Mouse (Mus musculus) neural tube, embryonic 13.5 days (tissue): ENCODE measurements around the gene Spag16. TPM values are rescaled to one million over a fixed set of nuclear protein-coding genes. Genes with fewer than 3 reads are reported as not detected.
"Not testable (repeated sequence)": the region's sequence is repeated elsewhere in the genome, so short reads cannot be mapped to it uniquely, and the experiment has no call there.

Source experiments
- ATAC-seq: fragments of 200-750 bp; cut with Nextera tagmentation; 2 replicates; pipeline ENCODE4 v1.8.0; 2017; ENCODE audit warnings: low read depth, mild to moderate bottlenecking, moderate TSS enrichment, moderate library complexity
- H3K27ac ChIP-seq: fragments of 300-500 bp; sonication (generic); replicated peaks from 2 replicates; pipeline ENCODE4 v1.5.1; 2015; ENCODE audit warnings: moderate library complexity, mild to moderate bottlenecking, inconsistent platforms
- H3K27me3 ChIP-seq: fragments of 300-500 bp; sonication (generic); 2 replicates; pipeline ENCODE4 v1.6.1; 2015; ENCODE audit warnings: mild to moderate bottlenecking, inconsistent platforms
- H3K36me3 ChIP-seq: fragments of 300-500 bp; sonication (generic); 2 replicates; pipeline ENCODE4 v1.6.1; 2015; ENCODE audit warnings: mild to moderate bottlenecking, inconsistent platforms
- H3K4me1 ChIP-seq: fragments of 300-500 bp; sonication (generic); replicated peaks from 2 replicates; pipeline ENCODE4 v1.6.1; 2015; ENCODE audit warnings: inconsistent platforms
- H3K4me2 ChIP-seq: fragments of 300-500 bp; sonication (generic); 2 replicates; pipeline ENCODE4 v1.6.1; 2015; ENCODE audit warnings: inconsistent platforms, mild to moderate bottlenecking, moderate library complexity
- H3K4me3 ChIP-seq: fragments of 300-500 bp; sonication (generic); 2 replicates; pipeline ENCODE4 v1.5.1; 2015; ENCODE audit warnings: mild to moderate bottlenecking, inconsistent platforms
- H3K9ac ChIP-seq: fragments of 300-500 bp; sonication (generic); 2 replicates; pipeline ENCODE4 v1.6.1; 2015; ENCODE audit warnings: moderate library complexity, mild to moderate bottlenecking, inconsistent platforms
- H3K9me3 ChIP-seq: fragments of 300-500 bp; sonication (generic); 2 replicates; pipeline ENCODE4 v1.6.1; 2016; ENCODE audit warnings: inconsistent platforms
- WGBS: fragments of 180-500 bp; shearing (Covaris S2); methylation state at CpG from one replicate; pipeline ENCODE4 v1.1.7; 2015; 5-methylcytosine and 5-hydroxymethylcytosine counted together
- polyA plus RNA-seq: library from polyadenylated mRNA; unstranded; fragments of >200 nt; fragmentation: Nextera tagmentation; extraction: Ambion mirVana; gene quantifications from 2 replicates; pipeline ENCODE4 v1.2.1, GENCODE M21; 2015

The Spag16 gene
- polyA plus RNA-seq, 1 experiment from 2014 or later: 1.2 TPM

- H3K9me3 ChIP-seq: not testable (repeated sequence)
- WGBS: 89% methylated on average over 4 of the region's 4 CpGs
These were observed 6.7 kb downstream of the Spag16 start for GRCm38 (mm10) chr1:69833476-69833875.

DNA sequence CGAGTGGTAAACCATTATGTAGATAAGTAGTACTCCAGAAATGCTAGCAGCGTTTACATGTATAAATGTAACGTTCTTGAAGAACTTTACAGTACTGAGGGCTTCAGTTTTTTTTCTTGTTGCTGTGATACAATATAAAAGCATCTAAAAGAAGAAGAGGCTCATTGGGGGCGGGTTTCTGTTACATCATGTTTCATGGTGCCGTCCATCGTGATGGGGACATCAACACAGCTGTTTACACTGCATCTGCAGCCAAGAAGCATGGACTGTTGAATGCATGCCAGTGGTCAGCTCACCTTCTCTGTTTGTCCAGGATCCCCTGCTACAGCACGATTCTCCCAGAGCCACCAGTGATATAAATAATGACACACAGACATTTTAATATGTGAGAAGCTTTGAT lies 26.7 kb downstream of the Spag16 start:
- Histone ChIP-seq H3K9me3 (no peaks in the 10 kb centered on the region), H3K9ac (no peak overlapping the region), H3K27me3 (no peaks in the 10 kb centered on the region), H3K4me1 (no peaks in the 10 kb centered on the region), H3K36me3 (no peaks in the 10 kb centered on the region), H3K4me3 (no peak overlapping the region), H3K4me2 (no peak overlapping the region), H3K27ac (no peak overlapping the region)
- no peak for ATAC-seq
- WGBS: 79% methylated on average over 7 of the region's 7 CpGs

More at GRCm38 (mm10) chr1:69833476-69833875, 6.7 kb downstream of the Spag16 start:
- H3K4me2 ChIP-seq, H3K36me3 ChIP-seq, ATAC-seq, H3K9ac ChIP-seq, H3K27me3 ChIP-seq, H3K27ac ChIP-seq, H3K4me1 ChIP-seq, H3K4me3 ChIP-seq: not testable (repeated sequence)

DNA sequence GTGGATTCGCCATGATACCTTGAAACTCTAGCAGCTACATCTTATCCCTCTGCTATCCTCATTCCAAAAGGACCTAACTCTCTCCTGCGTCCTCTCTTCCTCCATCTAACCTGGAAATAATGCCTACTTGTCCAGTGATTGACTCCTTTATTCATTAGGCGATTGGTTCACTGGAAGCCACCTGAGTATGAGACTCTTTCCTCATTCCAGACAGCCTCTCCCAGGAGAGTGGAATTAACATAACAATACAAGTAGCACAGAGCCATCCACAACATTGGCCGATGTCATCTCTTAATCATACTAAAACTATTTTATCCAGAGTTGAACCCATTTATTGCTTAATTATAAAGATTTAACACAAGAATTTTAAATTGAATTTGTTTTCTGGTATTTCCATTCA lies 41.0 kb downstream of the Spag16 start:
- no peak overlapping the region for H3K27ac ChIP-seq
- 65% methylated on average over 4 of the region's 4 CpGs for WGBS
- no peaks in the 10 kb centered on the region for H3K36me3 ChIP-seq
- H3K9me3 ChIP-seq: no peaks in the 10 kb centered on the region
- H3K4me2 ChIP-seq: no peak overlapping the region
- no peak overlapping the region for H3K9ac ChIP-seq
- ATAC-seq: no peak
- H3K4me3 ChIP-seq: no peak overlapping the region
- H3K4me1 ChIP-seq: no peaks in the 10 kb centered on the region
- no peaks in the 10 kb centered on the region for H3K27me3 ChIP-seq

- no peaks in the 10 kb centered on the region for H3K9me3 ChIP-seq
- no peak overlapping the region for H3K4me2 ChIP-seq
- ATAC-seq: no peak
- H3K9ac ChIP-seq: no peak overlapping the region
- 40% methylated on average over 3 of the region's 3 CpGs for WGBS
- no peak overlapping the region for H3K4me3 ChIP-seq
- H3K27ac ChIP-seq: no peak overlapping the region
- no peaks in the 10 kb centered on the region for H3K4me1 ChIP-seq
- no peaks in the 10 kb centered on the region for H3K36me3 ChIP-seq
- H3K27me3 ChIP-seq: no peaks in the 10 kb centered on the region
These were observed 129.8 kb downstream of the Spag16 start for GRCm38 (mm10) chr1:69956606-69957005.

DNA sequence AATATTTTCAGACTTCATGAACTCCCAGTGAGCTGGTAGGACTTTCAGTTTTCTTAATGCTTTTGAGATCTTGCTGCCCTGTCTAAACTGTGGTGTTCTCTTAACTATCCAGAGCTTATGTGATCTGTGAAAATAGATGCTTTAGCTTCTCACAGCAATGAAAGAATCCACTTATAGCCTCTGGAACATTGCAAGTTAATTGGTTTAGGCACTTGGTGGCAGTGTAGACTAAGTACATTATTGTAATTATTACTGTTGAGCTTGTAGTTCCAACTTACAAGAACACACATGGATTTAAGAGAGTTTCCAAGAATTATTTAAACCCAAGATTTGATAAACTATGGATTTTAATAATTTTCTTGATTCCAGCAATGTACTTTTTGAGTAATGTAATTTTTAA lies 170.1 kb downstream of the Spag16 start:
- no peak for ATAC-seq
- Histone ChIP-seq H3K4me3 (no peak overlapping the region), H3K27ac (no peak overlapping the region), H3K27me3 (no peaks in the 10 kb centered on the region), H3K4me2 (no peak overlapping the region), H3K9me3 (no peaks in the 10 kb centered on the region), H3K36me3 (no peaks in the 10 kb centered on the region), H3K4me1 (no peaks in the 10 kb centered on the region), H3K9ac (no peak overlapping the region)

DNA sequence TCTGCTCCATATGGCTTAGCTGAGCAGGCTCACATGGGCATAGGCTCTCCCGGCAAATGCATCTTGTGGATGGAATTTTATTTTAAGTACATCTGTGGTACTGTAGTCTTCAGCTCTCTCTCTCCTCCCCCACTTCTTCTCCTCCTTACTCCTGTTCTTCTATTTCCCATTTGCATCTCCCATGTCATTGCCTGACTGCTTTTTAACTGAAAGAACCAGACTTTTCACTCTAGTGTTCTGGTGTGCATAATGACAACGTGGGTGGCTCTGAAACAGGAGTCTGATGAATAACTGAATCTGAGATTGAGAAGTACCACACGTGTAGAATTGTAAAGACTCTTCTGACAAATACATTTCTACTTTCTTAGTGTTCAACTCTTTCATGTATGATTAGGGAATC lies 186.2 kb downstream of the Spag16 start:
- no peak for ATAC-seq
- no peaks in the 10 kb centered on the region for H3K36me3 ChIP-seq
- H3K4me2 ChIP-seq: no peak overlapping the region
- H3K4me1 ChIP-seq: no peaks in the 10 kb centered on the region
- H3K9ac ChIP-seq: no peak overlapping the region
- H3K4me3 ChIP-seq: no peak overlapping the region
- H3K27ac ChIP-seq: no peak overlapping the region
- no peaks in the 10 kb centered on the region for H3K27me3 ChIP-seq
- H3K9me3 ChIP-seq: no peaks in the 10 kb centered on the region
- WGBS: 79% methylated on average over 3 of the region's 3 CpGs

DNA sequence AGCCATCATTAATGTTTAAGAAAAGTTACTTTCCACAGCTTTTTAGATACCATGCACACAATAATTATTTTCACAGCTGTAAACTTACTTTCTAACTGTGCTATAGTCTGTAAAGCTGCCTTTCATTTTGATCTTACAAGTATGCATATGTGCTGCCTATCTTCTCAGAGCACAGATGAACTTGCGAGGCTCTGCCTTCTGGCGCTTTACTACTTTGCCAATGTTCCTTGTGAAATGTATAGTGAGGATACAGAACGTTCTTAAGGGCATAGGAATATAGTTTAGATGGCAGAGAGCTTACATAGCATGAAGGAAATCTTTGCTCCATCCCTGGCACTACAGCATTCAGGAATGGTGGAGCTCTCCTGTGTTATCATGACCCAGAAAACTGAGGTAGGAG lies 210.6 kb downstream of the Spag16 start:
- no peak overlapping the region for H3K4me2 ChIP-seq
- no peaks in the 10 kb centered on the region for H3K9me3 ChIP-seq
- 88% methylated on average over 3 of the region's 3 CpGs for WGBS
- H3K4me3 ChIP-seq: no peak overlapping the region
- no peaks in the 10 kb centered on the region for H3K4me1 ChIP-seq
- no peak for ATAC-seq
- no peaks in the 10 kb centered on the region for H3K27me3 ChIP-seq
- no peaks in the 10 kb centered on the region for H3K36me3 ChIP-seq
- no peak overlapping the region for H3K9ac ChIP-seq
- H3K27ac ChIP-seq: no peak overlapping the region

GRCm38 (mm10) chr1:70067404-70067803 lies 240.6 kb downstream of the Spag16 start:
- Histone ChIP-seq H3K9me3 (no peaks in the 10 kb centered on the region), H3K4me2 (no peak overlapping the region), H3K4me1 (no peaks in the 10 kb centered on the region), H3K36me3 (no peaks in the 10 kb centered on the region), H3K27me3 (no peaks in the 10 kb centered on the region), H3K9ac (no peak overlapping the region), H3K4me3 (no peak overlapping the region), H3K27ac (no peak overlapping the region)
- 53% methylated on average over 1 of the region's 1 CpGs for WGBS
- no peak for ATAC-seq

DNA sequence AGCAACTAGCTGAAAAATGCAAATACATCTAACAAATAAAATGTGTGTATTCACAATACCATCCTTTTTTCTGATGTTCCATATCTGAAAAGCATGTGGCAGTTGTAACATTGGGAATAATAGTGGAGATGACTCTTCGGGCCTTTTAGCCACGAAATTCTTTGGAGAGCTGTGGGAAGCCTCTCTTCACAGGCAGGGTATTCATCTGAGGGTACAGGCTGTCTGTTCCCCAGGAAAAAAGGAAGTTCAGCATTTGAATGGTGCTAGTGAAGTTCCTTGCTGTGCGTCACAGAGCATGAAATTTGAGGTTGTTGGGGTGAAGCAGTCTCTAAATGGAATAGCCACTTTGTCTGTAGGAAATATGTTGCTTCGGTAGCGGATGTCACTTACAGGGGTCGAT lies 246.7 kb downstream of the Spag16 start:
- H3K4me2 ChIP-seq: no peak overlapping the region
- H3K9me3 ChIP-seq: no peaks in the 10 kb centered on the region
- H3K36me3 ChIP-seq: no peaks in the 10 kb centered on the region
- no peak overlapping the region for H3K4me3 ChIP-seq
- no peaks in the 10 kb centered on the region for H3K27me3 ChIP-seq
- ATAC-seq: no peak
- H3K27ac ChIP-seq: no peak overlapping the region
- 0 out of 2 replicates have a peak, but pooled peaks cover 4% of the 10 kb centered on the region for H3K4me1 ChIP-seq
- H3K9ac ChIP-seq: no peak overlapping the region
- 30% methylated on average over 6 of the region's 6 CpGs for WGBS

DNA sequence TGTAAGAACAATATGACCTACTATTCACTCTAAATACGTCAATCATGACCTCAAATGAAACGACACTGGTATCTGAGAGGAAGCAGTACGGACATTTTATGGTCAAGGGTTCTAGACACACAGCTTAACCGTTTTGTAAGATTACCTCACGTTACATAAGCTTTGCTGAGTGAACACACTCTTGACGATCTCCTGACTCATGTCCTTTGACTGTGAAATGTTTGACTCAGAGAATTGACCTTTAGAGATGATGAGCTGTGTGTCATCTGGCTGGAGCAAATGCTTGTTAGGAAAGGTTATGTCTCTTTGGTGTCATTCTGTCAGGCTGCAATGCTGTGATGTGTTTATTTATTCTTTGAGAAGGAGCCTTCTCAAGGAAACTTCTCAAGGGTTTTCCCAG lies 252.0 kb downstream of the Spag16 start:
- no peaks in the 10 kb centered on the region for H3K9me3 ChIP-seq
- 87% methylated on average over 6 of the region's 6 CpGs for WGBS

GRCm38 (mm10) chr1:70082208-70082878 lies 255.6 kb downstream of the Spag16 start:
- no peak overlapping the region for H3K4me2 ChIP-seq
- no peaks in the 10 kb centered on the region for H3K9me3 ChIP-seq
- no peak overlapping the region for H3K4me3 ChIP-seq
- no peak overlapping the region for H3K27ac ChIP-seq
- no peak overlapping the region for H3K9ac ChIP-seq
- no peaks in the 10 kb centered on the region for H3K27me3 ChIP-seq
- no peaks in the 10 kb centered on the region for H3K36me3 ChIP-seq
- 47% methylated on average over 7 of the region's 7 CpGs for WGBS
- ATAC-seq: peak; percentile 85
- H3K4me1 ChIP-seq: 0 out of 2 replicates have a peak, but pooled peaks cover 4% of the 10 kb centered on the region

More for the DNA sequence above, 252.0 kb downstream of the Spag16 start:
- Histone ChIP-seq H3K27me3 (no peaks in the 10 kb centered on the region), H3K4me2 (no peak overlapping the region), H3K36me3 (no peaks in the 10 kb centered on the region), H3K27ac (no peak overlapping the region), H3K4me1 (0 out of 2 replicates have a peak, but pooled peaks cover 4% of the 10 kb centered on the region), H3K9ac (no peak overlapping the region), H3K4me3 (no peak overlapping the region)
- ATAC-seq: no peak

DNA sequence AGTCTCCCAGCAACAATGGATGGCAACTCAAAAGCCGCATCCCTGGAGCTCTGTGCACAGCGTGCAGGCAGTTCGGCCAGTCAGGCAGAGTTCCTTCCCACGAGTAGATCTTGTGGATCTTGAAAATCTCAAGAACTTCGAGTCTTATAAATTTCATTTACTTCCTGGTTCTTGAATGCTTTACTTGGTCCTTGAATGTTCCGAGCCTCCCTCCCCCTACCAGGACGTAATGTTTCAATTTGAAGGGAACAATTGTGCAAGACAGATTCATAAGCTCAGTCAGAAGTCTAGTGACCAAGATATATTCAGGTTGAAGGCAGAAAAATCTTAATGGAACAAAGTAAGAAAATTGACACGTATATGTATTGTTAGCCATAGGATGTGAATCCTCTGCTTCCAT lies 277.9 kb downstream of the Spag16 start:
- Histone ChIP-seq H3K9me3 (no peaks in the 10 kb centered on the region), H3K9ac (no peak overlapping the region), H3K4me2 (no peak overlapping the region), H3K27ac (no peak overlapping the region), H3K4me3 (no peak overlapping the region), H3K27me3 (no peaks in the 10 kb centered on the region), H3K36me3 (no peaks in the 10 kb centered on the region), H3K4me1 (no peaks in the 10 kb centered on the region)
- 89% methylated on average over 8 of the region's 8 CpGs for WGBS
- ATAC-seq: no peak
